Mouse (Mus musculus) layer of hippocampus, adult 11-12 months (tissue): ENCODE data around the gene Wdr18.

ENCODE experiments used
- DNase-seq: peaks from one replicate; pipeline ENCODE4 v3.0.0; 2022; ENCODE audit warnings: low spot score

The Wdr18 gene

GRCm38 (mm10) chr10:79959847-79960601 lies at the start of gene Wdr18:
Gene Wdr18, plus strand, starts transcription at chr10:79960152.
- DNase-seq = peak; percentile 100

- DNase-seq = no peak
Measured at GRCm38 (mm10) chr10:79910556-79910955, 49.4 kb upstream of the Wdr18 start, which contains the start of gene Gm26602. Gene Gm26602, plus strand, starts transcription at chr10:79910856.

- no peak for DNase-seq
Measured at GRCm38 (mm10) chr10:79912412-79912811, 47.5 kb upstream of the Wdr18 start.

- DNase-seq = no peak
Measured at GRCm38 (mm10) chr10:79914131-79914947, 45.6 kb upstream of the Wdr18 start.

GRCm38 (mm10) chr10:79914948-79915596 lies 44.9 kb upstream of the Wdr18 start:
- no peak for DNase-seq

- DNase-seq = no peak
Measured at GRCm38 (mm10) chr10:79916081-79916480, 43.9 kb upstream of the Wdr18 start.

GRCm38 (mm10) chr10:79916808-79917531 lies 43.0 kb upstream of the Wdr18 start, which contains the start of gene Kiss1r:
Gene Kiss1r, plus strand, starts transcription at chr10:79916971.
- DNase-seq = peak; percentile 81

- DNase-seq = no peak
Measured at GRCm38 (mm10) chr10:79917532-79918100, 42.3 kb upstream of the Wdr18 start.

GRCm38 (mm10) chr10:79918231-79919078 lies 41.5 kb upstream of the Wdr18 start:
- DNase-seq = no peak

GRCm38 (mm10) chr10:79919251-79919849 lies 40.6 kb upstream of the Wdr18 start:
- no peak for DNase-seq

- DNase-seq = no peak
Measured at GRCm38 (mm10) chr10:79920056-79920890, 39.7 kb upstream of the Wdr18 start.

- DNase-seq = no peak
Measured at GRCm38 (mm10) chr10:79920958-79921535, 38.9 kb upstream of the Wdr18 start, which contains the start of gene R3hdm4. Gene R3hdm4, minus strand, starts transcription at chr10:79921208.

- DNase-seq = no peak
Measured at GRCm38 (mm10) chr10:79921572-79921971, 38.4 kb upstream of the Wdr18 start.

GRCm38 (mm10) chr10:79924998-79925784 lies 34.8 kb upstream of the Wdr18 start:
- DNase-seq = peak; percentile 97

- DNase-seq = no peak
Measured at GRCm38 (mm10) chr10:79925785-79926490, 34.0 kb upstream of the Wdr18 start.

GRCm38 (mm10) chr10:79926491-79927323 lies 33.2 kb upstream of the Wdr18 start, which contains the start of gene Arid3a:
Gene Arid3a, plus strand, starts transcription at chr10:79927043.
- DNase-seq = peak; percentile 85
